Mouse (Mus musculus): ENCODE measurements around the gene Hoxc4.

Hoxc4 gene

DNA sequence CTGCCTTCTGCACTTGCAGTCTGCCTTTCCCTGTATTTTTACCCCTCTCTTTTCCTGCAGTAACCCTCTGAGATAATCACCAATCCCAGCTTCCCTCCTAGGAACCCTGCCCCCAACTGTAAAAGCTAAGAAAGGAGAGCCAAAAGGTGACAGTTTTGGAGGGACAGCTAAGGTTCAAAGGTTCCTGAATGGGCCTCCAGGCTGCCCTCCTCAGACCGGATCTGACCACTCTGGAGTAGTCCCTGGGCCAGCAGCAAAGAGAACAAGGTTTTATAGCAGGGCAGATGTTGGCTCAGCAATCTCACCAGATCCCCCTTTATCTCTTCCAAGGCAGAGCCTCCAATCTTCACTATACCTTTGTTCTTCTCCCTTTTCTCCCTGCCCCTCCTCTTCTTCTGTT is 23.5 kb downstream of the Hoxc4 start:
- no peak for DNase-seq

DNA sequence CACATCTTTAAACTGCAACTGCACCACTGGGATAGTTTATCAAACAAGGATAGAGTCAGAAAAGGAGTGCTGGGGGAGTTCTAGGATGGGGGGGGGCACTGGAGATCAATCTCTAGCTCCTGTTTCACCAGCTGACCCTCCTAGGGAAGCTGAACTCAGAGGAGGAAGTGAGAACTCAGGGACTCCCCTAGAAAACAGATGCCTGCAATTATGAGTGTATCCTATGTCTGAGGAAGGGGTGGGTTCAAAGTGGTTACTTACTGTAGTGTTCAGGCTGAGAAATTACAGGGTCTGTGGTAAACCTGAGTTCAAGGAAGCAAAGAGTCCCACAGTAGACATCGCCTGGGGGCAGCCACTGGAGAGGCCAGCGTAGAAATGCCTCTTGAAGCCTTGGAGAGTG is 32.9 kb downstream of the Hoxc4 start:
- no peak for DNase-seq

- DNase-seq = no peak
Measured at GRCm38 (mm10) chr15:103053210-103053609, 34.5 kb downstream of the Hoxc4 start.

GRCm38 (mm10) chr15:103056396-103056795 is 37.7 kb downstream of the Hoxc4 start:
- no peak for DNase-seq

GRCm38 (mm10) chr15:103058715-103059114 is 40.0 kb downstream of the Hoxc4 start:
- no peak for DNase-seq

DNA sequence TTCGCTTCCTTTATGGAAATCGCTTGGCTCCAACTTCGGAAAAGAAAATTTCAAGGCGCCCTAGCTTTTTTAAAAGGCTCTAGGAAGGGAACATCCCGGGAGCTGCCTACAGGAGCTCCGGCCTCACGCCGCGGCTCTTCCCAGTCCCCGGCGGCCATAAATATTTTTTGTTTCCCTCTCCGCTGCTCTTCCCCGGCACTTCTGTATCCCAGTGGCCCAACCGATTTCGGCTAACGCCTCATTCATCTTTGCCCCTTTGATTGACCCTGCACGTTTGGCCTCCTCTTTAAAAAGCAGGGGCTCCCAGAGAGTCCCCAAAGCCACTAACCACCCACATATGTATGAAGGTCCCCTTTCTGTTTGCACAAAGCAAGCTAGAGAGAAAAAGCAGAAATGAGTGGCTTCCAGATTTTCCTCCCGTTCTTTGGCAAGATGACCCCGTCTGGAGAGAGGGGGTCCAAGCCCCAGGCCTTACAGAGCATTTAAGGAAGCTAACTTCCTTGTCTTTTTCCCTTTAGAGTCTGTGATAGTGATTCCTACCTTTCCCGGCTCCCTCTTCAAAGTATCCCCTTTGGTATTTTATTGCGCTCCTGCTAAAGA is 40.8 kb downstream of the Hoxc4 start:
- DNase-seq = no peak

DNA sequence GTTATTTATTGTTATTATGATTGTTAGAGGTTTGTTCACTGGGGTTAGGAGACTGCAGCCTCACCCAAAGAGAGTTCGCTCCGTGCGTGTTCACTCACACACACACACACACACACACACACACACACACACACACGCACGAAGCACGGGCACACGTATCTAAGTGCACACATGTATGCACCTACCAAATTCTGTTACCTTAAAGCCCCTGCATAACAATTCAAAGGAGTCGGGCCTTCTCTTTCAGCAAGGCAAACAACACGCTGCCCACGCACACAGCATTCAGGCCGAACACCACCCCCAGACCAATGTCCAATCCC is 41.2 kb downstream of the Hoxc4 start:
- DNase-seq = no peak

- DNase-seq = no peak
Measured at GRCm38 (mm10) chr15:103060341-103061130, 41.8 kb downstream of the Hoxc4 start.

DNA sequence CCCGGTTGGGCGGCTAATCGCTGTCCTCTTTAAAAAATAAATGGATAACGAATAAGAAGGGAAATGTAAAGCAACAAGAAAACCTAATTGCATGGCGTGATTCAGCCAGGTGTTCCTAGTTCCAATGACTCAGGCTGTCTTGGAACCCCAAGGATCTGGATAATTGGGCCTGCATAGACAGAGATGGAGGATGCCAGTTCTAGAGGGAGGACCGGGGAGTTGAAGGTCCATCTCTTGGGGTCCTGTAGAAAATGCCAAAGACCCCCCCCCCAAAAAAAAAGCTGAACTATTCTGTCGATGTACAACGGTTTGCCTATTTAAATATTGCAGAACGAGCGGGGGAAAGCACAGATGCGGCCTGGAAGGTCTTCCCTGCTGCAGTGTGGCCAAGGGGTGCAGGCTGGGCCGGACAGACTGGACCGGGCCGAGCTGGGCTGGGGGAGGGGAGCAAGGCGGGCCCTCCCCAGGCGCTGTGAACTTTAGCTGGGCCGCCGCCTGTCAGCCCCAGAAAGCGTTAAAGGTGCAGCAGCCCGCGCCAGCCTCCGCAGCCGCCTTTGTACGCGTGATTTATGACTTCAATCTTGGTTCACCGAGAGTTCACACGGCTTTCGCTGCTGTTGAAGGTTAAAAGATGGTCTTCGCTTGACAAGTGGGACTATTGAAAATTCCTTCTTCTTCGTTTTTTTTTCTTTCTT is 42.5 kb downstream of the Hoxc4 start:
- DNase-seq = no peak

DNA sequence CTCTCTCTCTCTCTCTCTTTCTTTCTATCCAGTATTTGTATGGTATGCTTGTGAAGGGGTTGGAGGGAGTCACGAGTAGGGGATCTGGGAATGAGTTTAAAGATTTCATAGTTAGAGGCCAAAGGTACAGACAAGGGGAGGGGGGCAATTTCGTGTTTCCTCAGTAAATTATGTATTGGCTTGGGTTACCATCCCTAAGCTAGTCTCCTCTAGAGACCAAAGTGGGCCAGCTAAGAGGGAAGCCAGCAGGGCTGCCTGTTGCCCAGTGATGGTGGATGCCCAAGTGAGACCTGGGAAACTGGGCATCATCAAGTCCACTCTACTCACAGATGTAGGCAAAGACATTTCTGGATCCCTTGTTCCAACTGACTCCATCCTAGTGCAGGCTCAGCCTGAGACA is 43.3 kb downstream of the Hoxc4 start:
- no peak for DNase-seq

GRCm38 (mm10) chr15:103065642-103066041 is 46.9 kb downstream of the Hoxc4 start:
- DNase-seq = no peak

DNA sequence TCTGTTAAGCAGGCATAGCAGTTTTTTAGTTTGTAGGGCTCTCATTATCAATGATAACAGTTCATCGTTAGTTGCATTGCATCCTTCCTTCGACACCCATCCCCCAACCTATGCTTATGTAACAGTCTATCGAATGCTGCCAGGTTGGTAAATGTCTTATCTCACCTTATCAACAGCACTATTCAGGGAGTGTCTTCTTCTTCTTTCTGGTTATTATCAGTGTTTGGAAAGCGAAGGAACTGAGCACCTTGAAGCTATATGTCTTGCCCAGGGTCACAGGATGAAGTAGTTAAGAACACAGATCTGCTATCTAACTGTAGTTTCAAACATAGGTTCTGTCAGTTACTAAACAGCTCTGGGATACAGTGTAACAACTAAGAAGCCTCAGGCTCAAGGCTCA is 49.0 kb downstream of the Hoxc4 start:
- DNase-seq = no peak

GRCm38 (mm10) chr15:103069173-103069572 is 50.4 kb downstream of the Hoxc4 start:
- no peak for DNase-seq

GRCm38 (mm10) chr15:103071266-103071665 is 52.5 kb downstream of the Hoxc4 start:
- DNase-seq = no peak

- no peak for DNase-seq
Measured at GRCm38 (mm10) chr15:103074663-103075415, 56.1 kb downstream of the Hoxc4 start.

DNA sequence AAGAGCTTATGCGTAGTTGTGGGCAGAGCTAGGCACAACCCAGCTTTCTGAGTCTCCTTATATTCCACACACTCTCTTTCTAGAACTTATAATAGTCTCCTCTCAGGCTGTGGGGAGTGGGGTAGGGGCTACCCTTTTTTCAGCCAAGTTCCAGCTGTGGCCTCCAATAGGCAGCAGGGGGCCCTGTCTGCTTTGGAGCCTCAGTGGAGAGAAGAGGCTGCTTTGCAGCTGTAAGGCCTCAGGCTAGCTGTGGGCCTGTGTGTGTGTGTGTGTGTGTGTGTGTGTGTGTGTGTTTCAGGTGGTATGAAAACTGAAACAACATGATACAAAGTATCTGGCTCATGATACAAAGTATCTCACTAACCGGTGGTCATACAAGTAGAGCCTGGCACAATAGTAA is 58.9 kb downstream of the Hoxc4 start:
- DNase-seq = no peak

GRCm38 (mm10) chr15:103082622-103083021 is 63.9 kb downstream of the Hoxc4 start:
- no peak for DNase-seq

DNA sequence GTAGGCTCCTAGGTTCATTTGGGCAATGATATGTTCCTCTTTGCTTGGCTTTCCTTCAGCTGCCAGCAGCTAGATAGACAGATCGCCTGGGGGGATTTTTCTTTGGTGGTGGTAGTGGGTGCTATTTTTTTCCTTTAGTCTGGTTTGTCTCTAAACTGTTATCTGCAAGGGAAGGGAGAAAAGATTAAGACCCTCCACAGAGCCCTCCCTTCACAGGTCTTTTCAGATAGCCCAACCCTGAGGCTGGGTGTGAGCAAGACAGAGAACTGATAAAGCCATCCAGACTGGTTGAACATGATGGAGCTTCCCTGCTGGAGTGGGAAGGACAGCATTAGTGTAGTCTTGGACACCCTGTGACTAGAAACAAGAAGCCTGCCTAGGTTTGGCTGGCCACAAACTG is 64.9 kb downstream of the Hoxc4 start:
- no peak for DNase-seq

GRCm38 (mm10) chr15:103084944-103085343 is 66.2 kb downstream of the Hoxc4 start:
- no peak for DNase-seq

DNA sequence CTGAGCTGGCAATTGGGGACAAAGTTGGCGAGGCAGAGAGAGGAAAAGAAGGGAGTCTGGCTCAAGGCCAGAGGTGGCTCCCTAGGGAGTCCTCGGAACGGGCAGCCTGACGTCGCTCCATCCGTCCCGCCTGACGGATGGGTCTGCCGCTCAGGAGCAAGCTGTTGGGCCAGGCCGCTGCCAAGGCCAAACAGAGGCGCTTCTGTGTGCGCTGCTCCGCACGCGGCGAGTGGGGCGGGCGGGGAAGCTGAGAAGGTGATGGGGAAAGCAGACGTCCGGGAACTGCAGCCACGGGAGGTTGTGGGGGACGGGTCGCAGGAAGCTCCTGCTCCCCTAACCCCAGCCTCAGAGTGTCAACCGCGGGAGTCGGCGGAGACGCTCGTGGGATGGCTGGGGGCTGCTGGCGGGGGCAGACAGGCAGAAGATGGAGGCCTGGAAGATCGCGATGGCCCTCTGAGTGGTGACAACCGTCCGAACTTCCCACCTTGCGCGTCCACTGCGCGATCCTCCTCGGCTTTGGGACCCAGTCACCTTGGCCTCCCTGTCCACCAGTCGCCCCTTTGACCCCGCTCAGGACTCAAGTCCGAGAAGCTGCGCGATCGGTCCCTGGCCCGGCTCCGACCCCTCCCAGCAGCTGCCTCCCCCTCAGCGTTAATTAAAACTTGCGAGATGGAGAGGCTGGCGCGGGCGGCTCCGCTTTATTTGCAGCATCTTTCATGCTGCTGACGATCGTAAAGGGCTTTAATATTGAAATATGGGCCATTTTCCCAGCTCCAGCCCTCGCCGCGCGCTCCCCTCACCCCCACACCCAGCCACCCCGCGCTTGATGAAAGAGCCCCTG is 67.3 kb downstream of the Hoxc4 start:
- DNase-seq = peak in 1 of 2 experiments; percentile 4

All from cerebellum, postnatal 36 days (tissue).